Mouse (Mus musculus) stomach, postnatal 0 days (tissue): Measurements from ENCODE around the gene Cdk9.

Source experiments
- CTCF ChIP-seq: IDR thresholded peaks from 2 replicates; pipeline ENCODE4 v1.5.1; 2016; ENCODE audit warnings: antibody characterized with exemption, low read depth, mild to moderate bottlenecking, moderate library complexity
- EP300 ChIP-seq: optimal IDR thresholded peaks from 2 replicates; pipeline ENCODE3; 2016; ENCODE audit warnings: antibody characterized with exemption

DNA sequence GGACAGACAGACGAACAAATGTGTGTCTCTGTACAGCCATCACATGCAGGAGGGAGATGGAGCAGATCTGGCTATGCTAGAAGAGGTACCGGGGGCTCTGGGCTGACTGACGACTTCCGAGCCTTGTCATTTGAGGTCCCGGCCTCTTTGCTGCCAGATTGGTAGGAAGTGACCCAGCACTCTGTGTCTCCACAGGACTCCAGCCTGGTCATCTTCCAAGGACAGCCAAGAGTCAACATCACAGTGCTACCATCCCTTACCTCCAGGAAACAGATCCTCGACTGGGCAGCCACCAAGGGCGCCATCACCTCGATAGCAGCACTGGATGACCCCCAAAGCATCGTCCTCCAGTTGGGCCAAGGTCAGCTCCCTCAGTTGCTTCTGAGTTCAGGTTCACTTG, 41.7 kb downstream of the Cdk9 start:
- TF ChIP-seq CTCF = no peak
- no peak for TF ChIP-seq EP300
